Mouse (Mus musculus): ENCODE data around the gene Depdc1b. TPM values are rescaled to one million over a fixed set of nuclear protein-coding genes. Genes with fewer than 3 reads are reported as not detected.

Gene Depdc1b
- total RNA-seq, 2 experiments from 2014 or later, result 4.9 to 7.9 TPM

GRCm38 (mm10) chr13:108431776-108432175 is 115.6 kb downstream of the Depdc1b start:
- DNase-seq (ENCODE audit: low spot score in 2 of 2), result no peak

- no peak for DNase-seq (ENCODE audit: low spot score in 2 of 2)
These were observed 119.6 kb downstream of the Depdc1b start for GRCm38 (mm10) chr13:108435687-108436086.

- no peak for DNase-seq (ENCODE audit: low spot score in 2 of 2)
These were observed 121.3 kb downstream of the Depdc1b start for GRCm38 (mm10) chr13:108437424-108437823.

- DNase-seq (ENCODE audit: low spot score in 2 of 2), result no peak
These were observed 122.9 kb downstream of the Depdc1b start for GRCm38 (mm10) chr13:108439012-108439411.

DNA sequence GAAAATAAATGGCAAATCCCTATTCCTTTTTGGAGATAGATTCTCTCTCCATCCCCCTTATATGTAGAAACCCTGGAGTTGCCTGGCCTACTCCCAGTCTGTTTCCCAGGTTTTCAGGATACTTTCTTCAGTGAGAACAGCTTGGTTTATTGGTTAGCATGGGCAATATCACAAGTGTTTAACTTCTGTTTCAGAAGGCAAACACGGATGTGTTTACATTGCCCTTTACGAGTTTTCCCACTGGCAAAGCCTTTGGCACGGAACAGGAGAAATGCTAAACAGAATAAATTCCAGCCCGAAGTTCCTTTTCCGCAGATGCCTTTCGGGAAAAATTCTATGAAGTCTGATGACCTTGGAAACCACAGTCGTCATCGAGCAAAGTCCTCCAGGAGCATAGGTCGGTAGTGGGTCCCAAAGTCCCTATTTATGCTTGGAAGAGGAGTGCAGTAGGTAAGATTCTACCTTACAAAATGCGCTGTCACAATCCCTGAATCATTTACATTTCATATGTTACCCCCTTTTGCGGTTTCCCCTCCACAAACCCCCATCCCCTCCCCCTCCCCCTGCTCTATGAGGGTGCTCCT is 132.3 kb downstream of the Depdc1b start:
- no peak for DNase-seq (ENCODE audit: low spot score in 2 of 2)

- DNase-seq (ENCODE audit: low spot score in 2 of 2), result no peak
These were observed 133.3 kb downstream of the Depdc1b start, which contains the start of gene Pde4d for GRCm38 (mm10) chr13:108449116-108450097. Gene Pde4d (plus strand): TSS chr13:108449948.

DNA sequence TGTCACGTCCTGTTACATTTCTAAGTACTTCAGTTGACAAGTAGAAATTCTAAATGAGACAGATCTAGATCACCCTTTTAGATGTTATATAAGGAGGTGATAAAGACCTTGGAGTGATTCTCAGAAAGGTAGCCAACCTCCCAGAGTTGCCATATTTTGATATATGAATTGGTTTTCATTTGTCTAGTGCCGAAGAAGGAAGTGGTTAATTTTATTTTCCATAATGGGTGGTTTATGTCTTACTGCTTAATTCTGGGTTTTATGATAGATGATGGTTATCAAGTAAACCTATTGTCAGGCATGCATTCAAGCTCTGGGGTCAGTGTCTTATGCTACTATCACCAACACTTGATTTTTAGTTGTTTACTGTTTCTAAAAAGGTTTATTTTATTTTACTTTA is 135.0 kb downstream of the Depdc1b start:
- DNase-seq (ENCODE audit: low spot score in 2 of 2), result no peak

- no peak for DNase-seq (ENCODE audit: low spot score in 2 of 2)
These were observed 137.2 kb downstream of the Depdc1b start for GRCm38 (mm10) chr13:108453064-108453919.

Other genes with a start within 250 kb of the Depdc1b start
- gene Ndufaf2, start 157.7 kb upstream of the Depdc1b start, total RNA-seq (2021), result 10 to 100 TPM; 22.8 to 26.1 TPM
- 10 to 100 TPM; 15.4 to 16.8 TPM for gene Ercc8, start 157.6 kb upstream of the Depdc1b start, total RNA-seq (2021)
- 1 to 10 TPM; 1.0 to 3.8 TPM for gene Elovl7, start 101.9 kb upstream of the Depdc1b start, total RNA-seq (2021)
- gene Pde4d, start 133.6 kb downstream of the Depdc1b start, total RNA-seq (2021), result 10 to 100 TPM; 26.1 to 30.2 TPM